Mouse (Mus musculus) left cerebral cortex, postnatal 10 days (tissue): ENCODE measurements at regions not wholly inside any gene's neighbourhood (a gene's known extent, or its start where the extent isn't known, plus 50 kb on each side); places are given as distances from the start of the nearest gene placed in this dataset.
"Not testable (repeated sequence)": the region's sequence is repeated elsewhere in the genome, so short reads cannot be mapped to it uniquely, and the experiment has no call there.

Experiments used
- DNase-seq, 2 experiments: peaks; one replicate each; pipeline ENCODE4 v3.0.0; 2021 to 2022; ENCODE audit warnings: low spot score in 2 of 2, mixed read lengths in 1 of 2; ENCODE audit errors: extremely low spot score in 1 of 2
- intact Hi-C: fragments of 180-260 bp; cut with DNase I; formaldehyde crosslinking; loops from one replicate; pipeline ENCODE4 v1.15.1; 2025

DNA sequence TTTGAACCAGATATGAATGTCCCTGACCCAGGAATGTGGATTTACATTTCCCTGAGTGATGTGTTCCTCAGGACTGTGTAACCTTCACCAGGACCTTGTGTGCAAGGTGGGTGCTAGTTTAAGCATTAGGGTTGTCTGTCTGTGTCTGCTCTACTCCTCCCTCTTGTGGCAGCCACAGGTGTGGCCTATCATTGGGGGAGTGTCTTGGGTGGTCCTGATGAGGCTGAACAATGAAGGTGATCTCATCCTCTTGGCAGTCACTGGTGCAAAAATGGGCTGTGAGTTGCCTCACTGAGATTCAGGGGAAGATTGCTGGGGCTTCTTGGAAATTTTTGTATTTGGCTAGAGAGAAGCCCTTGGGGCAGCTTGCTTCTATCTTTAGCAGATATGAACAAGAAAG, 179.4 kb upstream of the Ube2e1 start:
- intact Hi-C loops, result no loop called here
- DNase-seq, result no peak

GRCm38 (mm10) chr14:18508359-18508647, 176.6 kb upstream of the Ube2e1 start:
- intact Hi-C loops, result no loop called here
- no peak for DNase-seq

- intact Hi-C loops, result no loop called here
- DNase-seq, result no peak
These were observed 176.1 kb upstream of the Ube2e1 start for GRCm38 (mm10) chr14:18507582-18508358.

- intact Hi-C loops, result no loop called here
- no peak for DNase-seq
These were observed 174.5 kb upstream of the Ube2e1 start for GRCm38 (mm10) chr14:18506168-18506567.

DNA sequence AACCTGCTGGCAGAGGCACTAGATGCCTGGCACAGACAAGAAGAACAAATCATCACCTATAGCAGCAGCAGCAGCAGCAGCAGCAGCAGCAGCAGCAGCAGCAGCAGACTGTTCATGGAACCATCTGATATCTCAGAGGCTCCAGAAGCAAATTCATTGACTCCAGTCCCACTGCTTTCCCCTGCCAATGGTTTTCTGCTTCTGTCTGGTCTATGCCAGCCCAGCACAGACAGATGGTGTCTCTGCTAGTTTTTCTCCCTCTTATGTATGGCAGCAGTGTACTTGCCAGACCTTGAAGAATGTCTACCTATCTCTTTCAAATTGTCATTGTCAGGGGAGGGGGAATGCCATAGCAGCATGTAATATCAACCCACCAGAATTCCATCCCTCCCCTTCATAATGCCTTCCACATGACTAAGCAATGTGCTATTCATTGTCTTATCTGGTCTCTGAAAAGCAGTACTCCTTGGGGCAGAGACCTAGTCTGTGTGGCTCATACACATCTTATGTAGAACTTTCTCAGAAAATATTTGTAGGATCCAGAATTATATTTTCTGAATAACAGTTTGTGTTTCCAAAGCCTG, 168.7 kb upstream of the Ube2e1 start:
- intact Hi-C loops, result no loop called here
- no peak for DNase-seq

- DNase-seq, result no peak
- intact Hi-C loops, result no loop called here
These were observed 162.4 kb upstream of the Ube2e1 start for GRCm38 (mm10) chr14:18494048-18494447.

DNA sequence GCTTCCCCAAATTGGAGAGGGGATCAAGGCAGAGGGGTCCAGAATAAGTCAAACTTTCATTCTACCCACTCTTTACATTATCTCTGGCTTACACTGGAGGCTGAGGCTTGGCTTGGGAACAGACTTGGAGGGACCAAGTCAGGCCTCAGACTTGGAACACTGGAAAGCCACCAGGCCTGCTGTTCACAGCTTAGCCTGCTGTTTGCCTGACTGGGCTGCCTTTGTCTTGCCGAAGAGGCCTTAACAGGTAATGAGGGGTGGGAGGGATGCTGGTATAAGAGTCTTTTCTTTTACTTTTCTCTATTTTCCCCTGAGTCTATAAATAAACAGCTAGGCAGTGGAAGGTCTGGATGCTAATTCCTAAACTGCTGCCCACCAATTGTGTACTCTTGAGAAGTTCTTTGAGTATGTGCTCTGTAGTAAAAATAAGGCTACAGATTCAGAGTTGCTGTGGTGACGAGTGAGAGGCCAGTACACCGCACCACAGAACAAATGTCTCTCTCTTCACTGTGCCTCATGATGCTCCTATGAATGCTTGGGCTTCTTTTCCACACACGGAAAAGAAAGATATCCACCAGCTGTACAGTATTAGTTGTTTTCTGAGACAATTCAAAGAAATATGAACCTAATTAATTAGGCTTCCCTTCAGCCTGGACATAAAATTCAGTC, 154.6 kb upstream of the Ube2e1 start:
- no peak for DNase-seq
- intact Hi-C loops, result loop anchor here (2.0 kb wide), 1 partner anchor 27 kb away; no protein-coding TSS in a partner anchor

GRCm38 (mm10) chr14:18485526-18485925, 153.9 kb upstream of the Ube2e1 start:
- intact Hi-C loops, result no loop called here
- no peak for DNase-seq

DNA sequence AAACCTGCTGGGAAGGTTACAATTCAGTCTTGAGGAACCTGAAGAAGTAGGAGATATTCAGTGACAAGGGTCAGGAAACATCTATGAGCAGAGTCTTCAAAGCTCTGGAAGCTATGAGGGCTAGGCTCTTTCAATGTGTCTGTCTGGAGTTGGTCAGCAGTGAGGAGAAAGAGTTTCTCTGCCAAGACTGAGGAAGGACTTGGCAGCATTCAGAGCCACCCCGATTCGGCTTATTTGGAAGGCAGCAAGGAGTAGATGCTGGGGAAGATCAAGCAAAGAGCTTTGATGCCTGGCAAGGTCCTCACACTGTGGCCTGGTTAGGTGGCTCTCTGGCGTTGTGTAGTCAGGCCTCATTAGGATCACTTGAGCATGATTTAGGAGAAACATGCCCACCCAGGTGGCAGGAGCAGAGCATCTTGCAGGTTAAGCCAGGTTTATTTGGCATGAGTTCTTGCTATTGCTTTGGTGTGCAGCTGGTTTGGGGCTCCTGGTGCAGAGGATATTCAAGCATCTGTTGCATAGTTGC, 145.2 kb upstream of the Ube2e1 start:
- DNase-seq, result no peak
- intact Hi-C loops, result no loop called here

GRCm38 (mm10) chr14:18468611-18469010, 137.0 kb upstream of the Ube2e1 start:
- intact Hi-C loops, result loop anchor here (10.0 kb wide), 1 partner anchor 1064 kb away; no protein-coding TSS in a partner anchor
- no peak for DNase-seq

- DNase-seq, result not testable (repeated sequence)
- intact Hi-C loops, result loop anchor here (10.0 kb wide), 1 partner anchor 1062 kb away; no protein-coding TSS in a partner anchor
These were observed 135.2 kb upstream of the Ube2e1 start for GRCm38 (mm10) chr14:18466864-18467263.

DNA sequence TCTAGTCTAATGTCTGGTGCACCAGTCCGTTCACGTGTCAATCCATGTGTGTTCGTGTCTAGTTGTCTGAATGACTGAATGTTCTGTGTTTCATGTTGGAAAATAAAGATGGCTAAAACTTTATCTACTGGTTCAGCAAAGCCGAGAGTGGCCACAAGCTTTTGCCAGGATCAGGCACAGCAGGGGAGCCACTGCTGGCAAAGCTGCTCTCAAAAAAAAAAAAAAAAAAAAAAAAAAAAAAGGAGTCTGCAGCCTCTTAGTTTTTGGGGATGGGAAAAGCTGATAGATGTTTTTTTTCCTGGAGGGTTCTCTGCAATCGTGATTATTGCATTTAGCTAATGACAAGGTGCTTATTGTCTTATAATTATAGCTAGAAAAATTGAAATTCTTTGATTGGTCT, 132.5 kb upstream of the Ube2e1 start:
- not testable (repeated sequence) for DNase-seq
- intact Hi-C loops, result loop anchor here (10.0 kb wide), 1 partner anchor 1059 kb away; no protein-coding TSS in a partner anchor

DNA sequence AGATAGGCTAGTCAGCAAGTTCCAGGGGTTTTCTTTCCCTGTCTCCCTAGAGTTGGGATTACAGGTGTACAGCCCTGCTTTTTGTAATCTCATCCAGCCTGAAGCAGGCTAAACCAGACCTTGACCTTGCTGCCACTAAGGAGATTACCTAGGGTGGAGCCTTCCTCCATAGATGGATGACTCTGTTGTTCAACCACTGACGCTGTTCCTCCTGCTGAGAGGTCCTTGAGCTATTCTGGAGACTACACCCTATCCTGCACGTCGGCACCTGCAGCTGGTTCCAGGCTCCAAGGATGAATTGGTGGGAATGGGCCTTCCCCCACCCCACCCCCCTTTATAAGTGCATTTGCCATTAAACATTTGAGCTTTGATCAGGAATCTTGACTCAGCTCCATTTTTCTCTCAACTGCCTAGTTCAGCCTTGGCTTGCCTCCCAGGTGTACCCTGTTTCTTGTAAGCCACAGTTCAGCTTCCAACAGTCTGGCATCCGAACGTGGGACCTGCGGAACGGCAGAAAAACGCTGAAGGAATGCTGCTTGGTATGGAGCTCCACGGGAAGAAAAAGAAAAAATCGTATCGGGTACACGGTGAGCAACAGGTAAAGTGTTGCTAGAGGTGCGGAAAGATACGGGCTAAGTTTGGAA, 131.7 kb upstream of the Ube2e1 start:
- intact Hi-C loops, result loop anchor here (10.0 kb wide), 1 partner anchor 1059 kb away; no protein-coding TSS in a partner anchor

GRCm38 (mm10) chr14:18462381-18462780, 130.7 kb upstream of the Ube2e1 start:
- DNase-seq, result no peak
- intact Hi-C loops, result loop anchor here (10.0 kb wide), 1 partner anchor 1058 kb away; no protein-coding TSS in a partner anchor

More for the DNA sequence above, 131.7 kb upstream of the Ube2e1 start:
- DNase-seq, result no peak

DNA sequence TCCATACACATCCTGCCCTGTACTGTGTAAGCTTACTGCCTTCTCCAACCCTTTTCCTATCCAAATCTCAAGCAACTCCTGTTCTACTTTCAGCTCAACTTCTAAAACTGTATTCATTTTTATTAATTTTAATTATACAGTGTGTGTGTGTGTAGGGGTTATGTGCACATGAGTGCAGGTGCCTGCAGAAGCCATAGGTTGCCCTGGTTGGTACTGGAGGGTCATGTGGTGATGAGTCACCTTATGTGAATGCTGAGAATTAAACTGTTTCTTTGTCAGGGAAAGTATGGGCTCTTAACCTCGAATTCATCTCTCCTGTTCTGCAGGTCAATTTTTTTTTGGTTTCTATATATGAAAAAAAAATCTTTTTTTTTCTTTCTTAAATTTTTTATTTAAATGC, 117.0 kb upstream of the Ube2e1 start:
- no peak for DNase-seq
- intact Hi-C loops, result no loop called here

- DNase-seq, result no peak
- intact Hi-C loops, result no loop called here
These were observed 112.8 kb upstream of the Ube2e1 start for GRCm38 (mm10) chr14:18444492-18444891.

DNA sequence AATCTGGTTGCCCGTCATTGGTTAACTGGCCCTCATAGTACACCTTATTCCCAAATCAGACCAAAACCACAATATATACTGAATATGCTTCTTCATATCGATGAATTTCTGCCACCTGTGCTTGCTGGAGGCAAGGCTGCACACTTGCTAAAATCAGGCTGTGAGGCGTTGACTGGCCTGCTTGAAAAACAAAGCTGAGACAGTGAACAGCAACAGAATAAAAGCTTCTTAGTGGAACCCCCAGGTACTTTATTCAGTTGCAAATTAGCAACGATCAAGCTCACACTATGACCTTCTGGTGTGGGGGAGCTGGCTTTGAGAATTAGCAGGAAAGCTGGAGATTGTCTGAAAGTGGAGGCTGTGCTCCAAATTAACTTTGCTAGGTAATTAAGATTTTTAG, 97.3 kb upstream of the Ube2e1 start:
- intact Hi-C loops, DNase-seq: not testable (repeated sequence)

DNA sequence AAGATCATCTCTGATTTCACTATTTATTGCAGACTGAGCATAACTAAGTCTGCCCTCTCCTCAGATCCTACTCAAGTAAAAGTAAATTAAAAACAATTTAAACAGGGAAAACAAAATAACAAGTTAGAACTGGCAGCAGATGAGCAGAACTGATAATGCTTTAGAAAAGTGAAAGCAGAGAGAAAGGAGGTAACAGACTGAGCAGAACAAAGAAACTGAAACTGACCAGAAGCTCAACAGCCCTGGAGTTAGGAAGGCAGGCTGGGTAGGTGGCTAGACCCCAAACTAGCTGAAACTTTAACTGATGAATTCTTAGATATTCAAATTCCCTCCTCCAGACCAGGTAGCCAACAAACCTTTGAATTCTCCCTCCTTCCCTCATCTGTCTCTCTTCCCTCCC, 94.2 kb upstream of the Ube2e1 start:
- intact Hi-C loops, result no loop called here
- DNase-seq, result no peak

- DNase-seq, result no peak
- intact Hi-C loops, result no loop called here
These were observed 85.2 kb upstream of the Ube2e1 start for GRCm38 (mm10) chr14:18416839-18417238.
